ENCODE assay signal across 8 mouse cellular contexts in genomic region chr11:62624341-62625291, GRCm38 (mm10). TPM values are rescaled to one million over a fixed set of nuclear protein-coding genes. Genes with fewer than 3 reads are reported as not detected.
DNase-seq lines count a peak whose midpoint lies in the region; TF ChIP-seq lines count a peak whose summit lies in the region.

No protein-coding gene starts in this region.

- H3ac ChIP-seq in myocyte (ENCODE audit: control insufficient read depth, insufficient read length) = no peak overlapping the region

- H3K4me3 ChIP-seq in myocyte = no peak overlapping the region

- DNase-seq in layer of hippocampus, adult 11-12 months (ENCODE audit: low spot score) = peak; percentile 74
- no peak for DNase-seq in layer of hippocampus, adult 9-10 months (ENCODE audit: low spot score)
- peak; percentile 60 for DNase-seq in embryo, embryonic 10.5 days (ENCODE audit: low spot score)
- DNase-seq in heart, postnatal 4 days = peak; percentile 58
- DNase-seq in layer of hippocampus, postnatal 36 days = peak; percentile 77 to 78
- no peak for DNase-seq in thymus, postnatal 10 days (ENCODE audit: low spot score in 2 of 2)
- no peak for DNase-seq in cerebellum, postnatal 25 days

- no peaks in the 10 kb centered on the region for H3K36me3 ChIP-seq in myocyte (ENCODE audit: control insufficient read depth, insufficient read depth)

- no peaks in the 10 kb centered on the region for H3K27me3 ChIP-seq in myocyte (ENCODE audit: control insufficient read depth, insufficient read depth, insufficient read length)

- H3K4me2 ChIP-seq in myocyte (ENCODE audit: low read depth) = peak overlapping the region; percentile 53

- peaks cover 5% of the 10 kb centered on the region for H3K79me2 ChIP-seq in myocyte (ENCODE audit: control insufficient read depth, insufficient read depth)

- no peak for TF ChIP-seq POLR2A in myocyte (IDR thresholded peaks at IDR 0.05; ENCODE audit: insufficient read length, low read depth)

TF ChIP-seq in myocyte, 11 proteins besides CTCF, POLR2A, EP300 and RAD21:
- TF ChIP-seq MYOD1 (IDR thresholded peaks at IDR 0.05; ENCODE audit: control insufficient read depth in 1 of 3, insufficient read length in 2 of 3, low read depth in 2 of 3) (peak in 1 of 3 experiments; percentile 29), TCF12 (IDR thresholded peaks at IDR 0.05; ENCODE audit: insufficient read depth, poor library complexity, severe bottlenecking) (no peak), MYOG (IDR thresholded peaks at IDR 0.05; ENCODE audit: control insufficient read depth in 1 of 3, insufficient read depth in 1 of 3, insufficient read length in 2 of 3, low read depth in 2 of 3) (peak in 1 of 3 experiments; percentile 55), TCF3 (IDR thresholded peaks at IDR 0.05; ENCODE audit: insufficient read length, low read depth) (peak; percentile 18)
TF ChIP-seq in myocyte: peak in this region for 3.

RNA-seq across cellular contexts. Expression of gene Lrrc75a, which starts 23.7 kb away (rescaled TPM):
- total RNA-seq in heart, postnatal 4 days (2021) = 10 to 100 TPM; 15.7 to 16.5 TPM
- total RNA-seq in layer of hippocampus, postnatal 36 days (2021) = 1 to 10 TPM; 7.7 to 8.1 TPM
- polyA plus RNA-seq in myocyte (2012; fragmentation: generic; extraction: Trizol) = 19.5 TPM

RNA-seq across cellular contexts. Expression of gene Mmgt2, which starts 23.8 kb away (rescaled TPM):
- 10 to 100 TPM; 18.5 to 20.9 TPM for total RNA-seq in heart, postnatal 4 days (2021)
- 10 to 100 TPM; 16.5 to 17.1 TPM for total RNA-seq in layer of hippocampus, postnatal 36 days (2021)
- polyA plus RNA-seq in myocyte (2012; fragmentation: generic; extraction: Trizol) = 29.2 TPM

RNA-seq across cellular contexts. Expression of gene Trpv2, which starts 50.3 kb away (rescaled TPM):
- 1 to 10 TPM; 3.0 to 3.2 TPM for total RNA-seq in heart, postnatal 4 days (2021)
- total RNA-seq in layer of hippocampus, postnatal 36 days (2021) = 10 to 100 TPM; 13.1 to 13.9 TPM
- 5.4 TPM for polyA plus RNA-seq in myocyte (2012; fragmentation: generic; extraction: Trizol)

Comparison
In these comparisons a context has a peak if more than half of its experiments do, and no peak if none do; other contexts are left out.
1. DNase-seq: peak in layer of hippocampus, adult 11-12 months (single experiment), embryo, embryonic 10.5 days (single experiment), heart, postnatal 4 days (single experiment) and layer of hippocampus, postnatal 36 days (2 of 2); none in layer of hippocampus, adult 9-10 months (single experiment), thymus, postnatal 10 days (0 of 2) and cerebellum, postnatal 25 days (0 of 2).